Mouse (Mus musculus) heart, postnatal 0 days (tissue): Measurements from ENCODE around the gene Tmc3. TPM values are rescaled to one million over a fixed set of nuclear protein-coding genes. Genes with fewer than 3 reads are reported as not detected.

Source experiments
- ATAC-seq: fragments of 200-750 bp; cut with Nextera tagmentation; 2 replicates; pipeline ENCODE4 v1.8.0; 2017; ENCODE audit warnings: low read depth, moderate number of reproducible peaks, moderate library complexity; ENCODE audit not compliant: insufficient read depth
- DNase-seq: peaks from one replicate; pipeline ENCODE4 v3.0.0-alpha.2; 2016; ENCODE audit warnings: low spot score
- H3K27ac ChIP-seq: fragments of 300-500 bp; sonication (generic); 2 replicates; pipeline ENCODE4 v1.5.1; 2014; ENCODE audit warnings: low read depth, mild to moderate bottlenecking
- H3K27me3 ChIP-seq: fragments of 300-500 bp; sonication (generic); 2 replicates; pipeline ENCODE4 v1.6.1; 2014; ENCODE audit warnings: low read length, mixed read lengths; ENCODE audit not compliant: control insufficient read depth, insufficient read depth
- H3K36me3 ChIP-seq: fragments of 300-500 bp; sonication (generic); replicated peaks from 2 replicates; pipeline ENCODE4 v1.6.1; 2014; ENCODE audit warnings: low read length, mixed read lengths; ENCODE audit not compliant: control insufficient read depth, insufficient read depth
- H3K4me1 ChIP-seq: fragments of 300-500 bp; sonication (generic); 2 replicates; pipeline ENCODE4 v1.6.1; 2014; ENCODE audit warnings: antibody characterized with exemption; ENCODE audit not compliant: control insufficient read depth, insufficient read depth
- H3K4me2 ChIP-seq: fragments of 300-500 bp; sonication (generic); 2 replicates; pipeline ENCODE4 v1.6.1; 2014; ENCODE audit warnings: low read depth, mild to moderate bottlenecking, low read length, moderate library complexity
- H3K4me3 ChIP-seq: fragments of 300-500 bp; sonication (generic); 2 replicates; pipeline ENCODE4 v1.5.1; 2014; ENCODE audit warnings: low read depth, low read length
- H3K9ac ChIP-seq: fragments of 300-500 bp; sonication (generic); replicated peaks from 2 replicates; pipeline ENCODE4 v1.6.1; 2014; ENCODE audit warnings: low read depth, low read length, mixed read lengths
- H3K9me3 ChIP-seq: fragments of 300-500 bp; sonication (generic); replicated peaks from 2 replicates; pipeline ENCODE4 v1.6.1; 2016; ENCODE audit warnings: low read length; ENCODE audit not compliant: control insufficient read depth
- CTCF ChIP-seq: IDR thresholded peaks from 2 replicates; pipeline ENCODE4 v1.5.1; 2016; ENCODE audit warnings: antibody characterized with exemption, control low read depth, low read depth
- EP300 ChIP-seq: IDR thresholded peaks from 2 replicates; pipeline ENCODE4 v1.6.1; 2016; ENCODE audit warnings: antibody characterized with exemption, low read depth
- WGBS: fragments of 180-500 bp; shearing (Covaris S2); extraction: QIAGEN DNeasy Blood & Tissue Kit; methylation state at CpG from one replicate; pipeline ENCODE4 v1.1.7; 2014; 5-methylcytosine and 5-hydroxymethylcytosine counted together
- polyA plus RNA-seq: library from polyadenylated mRNA; unstranded; fragments of >200 nt; fragmentation: Nextera tagmentation; extraction: Ambion mirVana; gene quantifications from 2 replicates; pipeline ENCODE4 v1.2.1, GENCODE M21; 2015
- total RNA-seq: library from RNA; depleted of rRNA; stranded (reverse); fragments of >200 nt; gene quantifications from 2 replicates; pipeline ENCODE4 v1.2.3, GENCODE M21; 2014; ENCODE audit warnings: low replicate concordance

The Tmc3 gene
- total and polyA plus RNA-seq, 2 experiments from 2014 or later: 0.23 to 0.38 TPM

GRCm38 (mm10) chr7:83615815-83616214, 31.1 kb downstream of the Tmc3 start:
- Histone ChIP-seq H3K27me3 (no peaks in the 10 kb centered on the region), H3K4me1 (no peaks in the 10 kb centered on the region), H3K9me3 (no peaks in the 10 kb centered on the region), H3K36me3 (no peaks in the 10 kb centered on the region), H3K4me3 (no peak overlapping the region), H3K4me2 (no peak overlapping the region), H3K27ac (no peak overlapping the region), H3K9ac (no peak overlapping the region)
- no peak for DNase-seq
- WGBS: 78% methylated on average over 8 of the region's 8 CpGs
- no peak for ATAC-seq
- TF ChIP-seq CTCF (no peak), EP300 (no peak)

- Histone ChIP-seq H3K9ac (no peak overlapping the region), H3K9me3 (no peaks in the 10 kb centered on the region), H3K4me2 (no peak overlapping the region), H3K4me1 (no peaks in the 10 kb centered on the region), H3K36me3 (no peaks in the 10 kb centered on the region), H3K27me3 (no peaks in the 10 kb centered on the region), H3K4me3 (no peak overlapping the region), H3K27ac (no peak overlapping the region)
- no peak for DNase-seq
- 87% methylated on average over 3 of the region's 3 CpGs for WGBS
- no peak for TF ChIP-seq EP300
- TF ChIP-seq CTCF: no peak
- no peak for ATAC-seq
These were observed 31.5 kb downstream of the Tmc3 start for GRCm38 (mm10) chr7:83616268-83616667.

- no peaks in the 10 kb centered on the region for H3K4me1 ChIP-seq
- H3K4me3 ChIP-seq: no peak overlapping the region
- H3K27ac ChIP-seq: no peak overlapping the region
- no peaks in the 10 kb centered on the region for H3K9me3 ChIP-seq
- no peak for ATAC-seq
- 94% methylated on average over 1 of the region's 1 CpGs for WGBS
- no peak overlapping the region for H3K4me2 ChIP-seq
- no peak for TF ChIP-seq CTCF
- TF ChIP-seq EP300: no peak
- H3K9ac ChIP-seq: no peak overlapping the region
- no peaks in the 10 kb centered on the region for H3K36me3 ChIP-seq
- no peaks in the 10 kb centered on the region for H3K27me3 ChIP-seq
- no peak for DNase-seq
These were observed 34.0 kb downstream of the Tmc3 start for GRCm38 (mm10) chr7:83618709-83619108.

- ATAC-seq: no peak
- no peak overlapping the region for H3K4me2 ChIP-seq
- no peaks in the 10 kb centered on the region for H3K4me1 ChIP-seq
- H3K27ac ChIP-seq: no peak overlapping the region
- H3K27me3 ChIP-seq: no peaks in the 10 kb centered on the region
- H3K4me3 ChIP-seq: no peak overlapping the region
- no peak overlapping the region for H3K9ac ChIP-seq
- no peaks in the 10 kb centered on the region for H3K36me3 ChIP-seq
- WGBS: 83% methylated on average over 6 of the region's 6 CpGs
- no peaks in the 10 kb centered on the region for H3K9me3 ChIP-seq
- no peak for DNase-seq
- TF ChIP-seq CTCF: no peak
- TF ChIP-seq EP300: no peak
These were observed 37.9 kb downstream of the Tmc3 start for GRCm38 (mm10) chr7:83622582-83622981.

- H3K9me3 ChIP-seq: no peaks in the 10 kb centered on the region
- no peak overlapping the region for H3K9ac ChIP-seq
- no peaks in the 10 kb centered on the region for H3K36me3 ChIP-seq
- H3K4me2 ChIP-seq: no peak overlapping the region
- TF ChIP-seq CTCF (no peak), EP300 (no peak)
- ATAC-seq (no peak), DNase-seq (no peak)
- no peaks in the 10 kb centered on the region for H3K4me1 ChIP-seq
- H3K27ac ChIP-seq: no peak overlapping the region
- no peak overlapping the region for H3K4me3 ChIP-seq
- 73% methylated on average over 1 of the region's 1 CpGs for WGBS
- no peaks in the 10 kb centered on the region for H3K27me3 ChIP-seq
These were observed 39.3 kb downstream of the Tmc3 start for GRCm38 (mm10) chr7:83624065-83624464.

GRCm38 (mm10) chr7:83626557-83627257, 42.0 kb downstream of the Tmc3 start:
- Histone ChIP-seq H3K9me3 (no peaks in the 10 kb centered on the region), H3K27me3 (no peaks in the 10 kb centered on the region), H3K27ac (no peak overlapping the region), H3K4me2 (no peak overlapping the region), H3K4me1 (peaks cover 7% of the 10 kb centered on the region; the same call in 1 of the 2 replicates), H3K36me3 (no peaks in the 10 kb centered on the region), H3K9ac (no peak overlapping the region), H3K4me3 (no peak overlapping the region)
- no peak for DNase-seq
- no peak for ATAC-seq
- TF ChIP-seq EP300 (no peak), CTCF (no peak)
- WGBS: 63% methylated on average over 8 of the region's 8 CpGs
